Mouse (Mus musculus) retina, postnatal 7 days (tissue): Measurements from ENCODE around the gene Srp14.

ENCODE experiments used
- DNase-seq: peaks from one replicate; pipeline ENCODE4 v3.0.0-alpha.2; 2012; ENCODE audit warnings: low read depth, low spot score

Srp14 gene

DNA sequence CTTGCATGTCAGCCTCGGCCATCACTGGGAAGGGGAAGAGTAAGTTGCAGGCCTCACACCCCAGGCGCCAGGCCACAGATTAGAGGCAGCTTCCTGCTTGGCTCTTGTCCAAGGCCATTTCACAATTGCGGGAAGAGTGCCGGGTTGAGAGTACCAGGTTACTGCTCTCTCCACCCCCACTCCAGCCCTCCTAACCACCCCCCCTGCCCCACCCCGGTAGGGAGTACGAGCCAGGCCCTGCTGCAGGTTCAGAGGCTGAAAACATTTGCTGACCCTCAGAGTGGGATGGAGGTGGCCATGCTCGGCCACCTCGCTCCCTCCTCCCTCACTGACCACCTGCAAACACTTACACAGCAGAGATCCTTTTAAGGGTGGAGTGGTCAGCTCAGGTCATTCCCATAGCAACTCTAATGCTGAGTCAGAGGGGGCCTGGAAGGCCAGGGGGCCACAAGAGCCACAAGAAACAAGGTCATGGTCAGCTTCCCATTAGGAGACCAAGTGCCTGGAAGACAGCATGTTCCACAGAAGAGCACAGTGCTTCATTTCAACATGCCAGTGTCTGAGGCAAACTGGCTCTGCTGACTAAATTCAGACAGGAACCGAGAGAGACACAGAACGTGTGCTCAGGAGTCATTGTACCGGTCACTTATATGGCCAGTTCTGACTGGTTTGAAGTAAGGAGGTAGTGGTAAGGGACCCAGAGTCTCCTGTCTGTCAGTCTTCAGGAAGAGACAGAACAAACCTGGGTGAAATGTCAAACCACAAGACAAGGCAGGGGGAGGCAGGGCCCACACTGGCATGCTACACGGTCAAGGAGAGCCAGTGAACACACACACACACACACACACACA lies 11.0 kb upstream of the Srp14 start:
- DNase-seq: no peak

DNA sequence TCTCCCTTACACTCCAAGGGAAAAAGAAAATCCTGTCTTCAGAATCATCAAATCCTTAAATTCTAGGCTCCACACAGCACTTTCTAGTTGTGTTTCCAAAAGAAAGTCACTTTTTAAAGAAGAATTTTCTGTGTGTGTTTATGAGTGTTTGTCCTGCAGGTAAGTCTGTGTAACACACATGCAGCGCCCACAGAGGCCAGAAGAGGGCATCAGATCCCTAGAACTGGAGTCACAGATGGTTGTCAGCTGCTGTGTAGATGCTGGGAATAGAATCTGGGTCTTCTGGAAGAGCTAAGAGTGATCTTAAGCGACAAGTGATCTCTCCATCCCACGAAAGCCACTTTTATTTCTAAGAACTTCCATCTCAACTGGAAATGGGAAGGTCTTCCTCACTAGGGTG lies 8.3 kb upstream of the Srp14 start:
- DNase-seq: no peak

DNA sequence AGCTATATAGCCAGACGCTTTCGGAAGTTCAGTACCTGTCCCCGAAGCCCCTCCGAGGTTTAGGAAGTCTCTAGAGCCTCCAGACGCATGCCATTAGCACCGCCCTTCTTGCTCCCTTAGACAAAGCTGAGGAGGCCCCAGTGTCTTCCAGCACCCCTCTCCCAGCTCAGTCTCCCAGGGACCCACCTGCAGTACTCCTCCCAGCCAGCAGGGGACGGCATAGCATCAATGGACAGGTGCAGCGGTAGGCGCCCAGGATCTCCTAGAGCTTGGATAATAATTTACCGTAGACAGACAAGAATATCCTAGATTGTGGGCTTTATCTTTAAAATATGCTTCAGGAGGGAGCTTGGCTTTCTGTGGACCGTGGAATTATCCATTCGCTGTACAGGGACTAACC lies 7.4 kb upstream of the Srp14 start:
- DNase-seq: no peak

DNA sequence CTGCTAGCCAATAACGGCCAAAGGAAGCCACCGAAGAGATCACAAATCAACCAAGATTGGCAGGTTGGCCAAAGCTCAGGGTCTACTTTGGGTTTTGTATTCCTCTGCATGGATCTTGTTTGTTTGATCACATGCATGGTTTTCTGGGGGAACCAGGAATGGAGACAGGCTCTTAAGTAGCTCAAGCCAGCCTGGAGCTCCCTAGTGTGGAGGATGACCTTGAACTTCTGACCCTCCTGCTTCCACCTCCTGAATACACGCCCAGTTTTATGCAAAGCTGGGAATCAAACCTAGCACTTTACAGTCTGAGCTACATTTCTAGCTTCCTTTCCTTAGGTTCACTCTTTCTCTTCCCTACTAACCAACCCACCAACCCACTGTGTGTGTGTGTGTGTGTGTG lies 5.9 kb upstream of the Srp14 start:
- no peak for DNase-seq

DNA sequence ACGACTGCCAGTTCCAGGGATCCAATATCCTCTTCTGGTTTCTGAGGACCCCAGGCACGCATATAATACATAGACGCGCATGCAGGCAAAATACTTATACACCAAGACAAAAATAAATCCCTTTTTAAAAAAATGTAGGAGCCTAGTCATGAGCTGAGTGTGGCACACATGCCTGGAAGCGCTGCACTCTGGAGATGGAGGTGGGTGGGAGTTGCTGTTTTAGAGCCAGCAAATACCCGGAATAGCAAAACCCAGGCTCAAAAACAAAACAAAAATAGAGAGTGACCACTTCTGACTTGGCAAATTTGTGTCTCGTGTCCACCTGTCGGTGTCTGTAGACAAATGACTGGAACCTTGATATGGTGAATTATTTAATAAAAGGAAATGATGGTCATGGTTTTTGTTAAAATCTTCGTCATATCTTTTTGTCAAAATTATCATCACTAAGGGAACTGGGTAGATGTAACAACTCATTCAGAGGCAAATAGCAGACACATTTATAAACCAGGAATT lies 4.9 kb upstream of the Srp14 start:
- DNase-seq: no peak

DNA sequence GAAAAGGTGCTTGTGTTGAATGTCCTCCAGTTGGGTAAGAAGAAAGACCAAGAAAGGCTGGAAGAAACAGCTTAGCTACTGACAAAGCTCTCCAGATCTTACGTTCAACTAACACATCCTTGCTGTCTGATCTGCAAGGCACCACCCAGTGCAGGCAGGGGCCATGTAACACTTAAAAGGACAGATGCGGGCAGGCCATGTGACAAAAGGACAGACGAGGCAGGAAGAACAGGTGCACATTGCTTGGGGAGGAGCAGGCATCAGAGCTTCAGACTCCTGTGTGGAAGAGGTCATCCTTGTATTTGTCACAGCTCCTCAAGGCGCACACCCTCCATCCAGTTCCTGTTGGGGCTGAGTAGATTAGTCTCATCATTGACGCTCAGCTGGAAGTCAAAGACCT lies 3.5 kb upstream of the Srp14 start:
- no peak for DNase-seq

DNA sequence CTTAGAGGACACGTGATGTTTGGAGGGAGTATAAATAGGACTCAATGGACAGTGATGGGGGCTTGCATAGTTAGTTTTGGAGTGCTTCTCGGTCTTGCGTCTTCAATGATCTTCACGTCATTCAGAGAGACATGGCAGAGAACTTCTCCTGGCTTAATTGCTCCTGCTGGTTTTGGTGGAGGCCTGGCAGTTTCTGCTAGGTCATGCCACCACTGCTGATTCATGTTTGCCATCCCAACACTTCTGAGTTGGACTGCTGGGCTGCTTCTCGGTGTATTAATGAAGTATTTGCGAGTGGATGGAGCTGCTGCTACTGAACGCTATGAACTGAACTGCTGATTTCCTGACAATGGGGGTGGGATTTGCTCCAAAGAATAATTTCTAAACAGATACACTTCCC lies 1.4 kb upstream of the Srp14 start:
- DNase-seq: no peak

DNA sequence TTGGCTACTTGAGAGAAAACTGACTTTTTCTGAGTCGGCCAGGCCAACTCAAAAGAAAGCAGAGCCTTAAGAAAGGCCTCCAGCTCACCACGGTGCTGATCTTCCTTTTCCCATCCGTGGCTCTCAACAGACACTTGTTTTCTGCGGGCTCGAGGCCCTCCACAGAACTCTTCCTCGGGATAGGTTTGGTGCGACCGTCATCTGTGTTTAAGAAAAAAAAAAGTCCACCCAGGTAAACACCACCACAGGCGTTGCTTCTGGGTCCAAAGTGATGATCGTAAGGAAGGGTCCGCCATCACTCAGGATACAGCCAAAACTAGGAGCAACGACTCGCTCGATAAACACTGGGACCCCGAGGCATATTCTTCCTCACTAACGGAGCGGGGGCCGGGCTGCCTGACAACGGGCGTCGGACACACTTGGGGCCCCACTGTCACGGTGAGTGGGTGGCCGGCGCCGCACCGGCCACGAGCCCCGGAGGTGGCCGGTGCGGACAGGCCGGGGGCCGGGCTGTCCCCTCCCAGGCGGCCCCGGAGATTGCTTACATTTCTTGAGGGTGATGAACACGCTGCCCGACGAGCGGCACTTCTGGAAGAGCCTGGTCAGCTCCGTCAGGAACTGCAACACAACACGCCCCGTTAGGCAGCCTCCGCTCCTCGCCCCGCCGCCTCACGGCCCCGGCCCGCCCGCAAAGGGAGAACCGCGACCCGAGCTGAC lies 520 bp downstream of the Srp14 start:
- DNase-seq: no peak

DNA sequence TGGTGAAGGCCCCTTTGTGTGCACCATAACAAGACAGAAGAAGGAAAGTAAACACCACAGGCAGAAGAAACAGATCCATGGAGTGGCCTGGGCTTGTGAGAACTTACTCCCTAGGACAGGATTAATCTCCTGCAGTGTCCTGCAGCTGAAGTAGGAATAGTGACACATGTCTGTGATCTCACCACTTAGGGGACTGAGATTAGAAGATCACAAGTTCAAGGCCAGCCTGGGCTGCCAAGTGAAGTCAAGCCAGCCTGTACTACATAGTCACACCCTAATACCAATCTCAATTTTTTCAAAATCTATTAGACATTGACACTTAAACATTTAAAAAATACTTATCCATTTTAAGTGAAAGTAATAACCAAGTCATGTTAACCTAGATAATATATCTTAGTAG lies 11.2 kb downstream of the Srp14 start:
- DNase-seq: no peak

DNA sequence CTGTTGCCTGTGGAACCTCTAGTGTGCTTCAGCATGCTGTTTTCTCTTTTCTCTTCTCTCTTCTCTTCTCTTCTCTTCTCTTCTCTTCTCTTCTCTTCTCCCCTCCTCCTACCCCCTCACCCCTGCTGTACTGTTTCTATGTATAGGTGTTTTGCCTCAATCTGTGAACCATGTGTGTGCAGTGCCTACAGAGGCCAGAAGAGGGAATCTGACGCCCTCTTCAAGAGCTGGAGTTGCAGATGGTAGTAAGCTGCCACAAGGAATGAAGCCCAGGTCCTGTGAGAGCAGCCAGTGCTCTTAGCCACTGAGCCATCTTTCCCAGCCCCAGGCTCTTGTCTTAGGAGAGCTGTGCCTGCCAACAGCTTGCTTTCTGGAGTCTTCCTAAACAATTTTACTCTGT lies 12.9 kb downstream of the Srp14 start:
- no peak for DNase-seq

DNA sequence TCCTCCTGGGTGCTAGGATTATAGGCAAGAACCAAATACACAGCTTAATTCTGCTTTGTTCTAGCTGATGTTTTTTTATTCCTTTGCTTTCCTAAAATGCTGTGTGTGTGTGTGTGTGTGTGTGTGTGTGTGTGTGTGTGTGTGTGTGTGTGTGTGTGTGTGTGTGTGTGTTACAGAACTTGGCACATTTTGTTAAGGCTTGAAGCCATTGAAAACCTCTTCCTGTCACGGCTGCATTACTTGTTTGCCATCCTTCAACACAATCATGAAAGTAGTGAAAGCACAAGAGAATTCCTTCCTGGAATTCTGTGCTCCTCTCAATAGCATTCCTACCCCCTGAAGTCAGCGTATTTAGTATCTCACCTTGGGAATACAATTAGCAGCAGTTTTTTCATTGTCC lies 13.6 kb downstream of the Srp14 start:
- no peak for DNase-seq

DNA sequence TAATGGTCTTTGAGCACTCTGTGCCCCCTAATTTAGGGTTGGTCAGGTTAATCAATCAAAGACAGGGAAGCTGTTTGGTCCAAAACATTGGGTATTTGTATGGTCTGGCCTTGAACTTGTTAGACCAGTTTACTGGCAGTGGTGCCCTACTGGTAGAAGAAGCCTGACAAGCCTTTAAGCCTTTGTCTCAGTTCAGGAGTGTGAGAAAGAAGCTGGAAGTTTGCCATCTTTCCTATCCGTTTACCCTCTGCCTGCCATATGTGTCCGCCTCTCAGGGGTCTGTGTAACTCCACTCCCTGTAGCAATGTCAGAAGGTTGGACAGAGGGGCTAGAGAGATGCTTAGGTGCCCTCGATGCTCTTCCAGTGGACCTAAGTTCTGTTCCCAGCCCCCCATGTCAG lies 15.1 kb downstream of the Srp14 start:
- no peak for DNase-seq

DNA sequence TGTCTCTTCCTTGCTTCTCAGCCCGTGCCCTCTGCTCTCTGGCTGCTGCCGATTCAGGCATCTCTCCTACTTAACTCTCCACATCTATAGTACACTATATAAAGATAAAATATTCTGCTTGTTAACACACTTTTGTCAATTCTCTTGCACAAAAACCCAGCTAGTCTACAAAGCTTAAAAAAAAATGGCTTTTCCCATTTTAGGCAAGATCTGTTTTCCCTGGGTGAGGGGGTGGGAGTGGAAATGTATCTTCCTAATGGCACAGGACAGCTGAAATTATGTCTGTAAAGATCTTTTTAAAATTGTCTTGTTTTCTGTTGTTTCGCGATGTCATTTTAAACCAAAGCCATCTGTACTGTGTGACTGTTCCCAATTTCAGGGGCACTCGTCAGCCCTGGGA lies 16.0 kb downstream of the Srp14 start:
- no peak for DNase-seq

DNA sequence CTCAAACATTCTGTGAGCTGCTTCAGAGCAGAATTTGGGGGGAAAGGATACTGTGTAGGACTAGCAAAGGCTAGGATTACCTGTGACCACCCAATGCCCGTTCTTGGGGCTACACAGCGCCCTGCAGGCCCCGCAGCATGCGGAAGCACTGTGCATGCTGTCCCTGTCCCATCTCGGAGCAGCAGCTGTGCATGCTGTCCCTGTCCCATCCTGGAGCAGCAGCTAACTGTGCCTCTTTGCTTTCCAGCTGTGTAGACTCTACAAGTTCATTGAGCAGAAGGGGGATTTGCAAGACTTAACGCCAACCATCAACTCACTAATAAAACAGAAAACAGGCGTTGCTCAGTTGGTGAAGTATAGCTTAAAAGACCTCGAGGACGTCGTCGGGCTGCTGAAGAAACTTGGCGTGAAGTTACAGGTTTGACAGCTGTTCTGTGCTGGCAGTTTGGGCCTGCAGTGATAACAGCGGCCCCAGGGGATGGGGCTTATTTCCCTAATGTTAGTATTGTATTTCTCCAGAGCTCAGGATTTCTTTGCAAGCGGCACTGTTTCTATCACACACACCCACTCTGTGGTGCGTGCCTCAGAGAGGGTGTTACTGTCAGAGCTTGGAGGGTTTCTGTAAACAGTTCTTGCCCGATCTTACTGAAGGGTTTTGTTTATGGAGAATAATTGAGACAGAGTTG lies 17.9 kb downstream of the Srp14 start:
- DNase-seq: no peak

DNA sequence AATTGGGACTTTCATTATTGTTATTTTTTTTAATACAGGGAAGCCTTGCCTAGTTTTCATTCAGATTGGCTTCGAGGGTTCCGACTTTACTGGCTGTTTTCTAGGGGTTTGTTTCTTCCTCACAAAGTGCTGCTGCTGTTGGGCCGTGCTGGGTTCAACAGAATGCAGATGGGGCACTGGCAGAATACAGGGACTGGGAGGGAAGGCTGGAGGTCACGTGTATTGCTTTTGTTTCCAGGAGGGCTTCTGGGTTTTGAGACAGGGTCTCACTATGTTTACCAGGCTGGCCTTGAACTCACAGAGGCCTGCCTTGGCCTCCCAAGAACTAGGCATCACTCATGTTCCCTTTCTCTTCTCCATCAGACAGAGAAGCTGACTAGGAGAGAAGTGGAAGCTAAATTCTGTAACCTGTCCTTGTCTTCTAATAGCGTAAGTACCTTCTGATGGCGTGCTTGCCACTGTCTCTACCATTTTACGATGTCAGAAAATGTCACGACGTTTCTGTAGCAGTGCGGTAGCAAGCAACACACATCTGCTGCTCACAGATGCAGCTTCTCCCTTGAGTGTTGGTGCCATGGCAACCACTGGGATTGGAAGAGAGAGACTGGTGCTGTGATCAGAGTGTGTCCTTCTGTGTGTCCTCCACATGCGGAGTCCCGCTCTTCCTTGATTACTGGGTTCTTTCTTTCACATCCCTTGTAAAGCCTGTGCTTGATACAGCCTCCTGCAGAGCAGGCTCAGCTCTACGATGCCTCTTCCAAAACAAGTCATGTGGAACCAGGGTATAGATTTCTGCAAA lies 21.8 kb downstream of the Srp14 start:
- DNase-seq: no peak

DNA sequence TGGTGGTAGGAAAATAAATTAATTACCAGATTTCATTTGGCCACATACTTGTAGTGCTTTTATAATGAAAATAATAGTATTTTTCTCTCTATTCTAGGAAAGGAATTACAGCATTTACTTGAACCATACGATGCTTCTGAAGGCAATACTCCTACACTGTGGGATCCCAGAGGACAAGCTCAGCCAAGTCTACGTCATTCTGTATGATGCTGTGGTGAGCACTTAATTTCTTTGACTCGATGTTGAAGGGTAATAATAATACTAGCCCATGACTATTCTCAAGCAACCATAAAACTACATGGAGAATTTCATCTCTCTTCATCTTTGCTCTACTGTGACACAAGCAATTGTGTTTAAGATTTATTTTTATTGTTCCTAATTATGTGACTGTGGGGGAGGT lies 22.5 kb downstream of the Srp14 start:
- DNase-seq: no peak

DNA sequence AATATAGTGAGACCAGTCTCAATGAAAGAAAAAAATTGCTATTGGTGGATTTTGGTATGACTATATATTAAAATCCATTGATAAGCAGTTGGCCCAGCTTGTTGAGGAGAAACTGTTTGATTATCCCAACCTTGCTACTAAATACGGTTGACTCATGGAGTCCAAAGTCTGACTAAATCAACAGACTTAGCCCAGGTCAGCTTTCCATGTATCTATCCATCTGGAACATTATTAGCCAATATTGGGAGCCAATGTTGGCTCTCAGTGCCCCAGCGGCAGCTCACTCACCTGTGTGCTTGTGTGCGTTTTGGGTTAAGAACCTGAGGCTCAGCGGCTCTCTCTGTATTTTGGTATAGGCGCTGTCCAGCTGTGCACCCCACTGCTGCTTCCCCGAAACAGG lies 28.5 kb downstream of the Srp14 start:
- DNase-seq: no peak

DNA sequence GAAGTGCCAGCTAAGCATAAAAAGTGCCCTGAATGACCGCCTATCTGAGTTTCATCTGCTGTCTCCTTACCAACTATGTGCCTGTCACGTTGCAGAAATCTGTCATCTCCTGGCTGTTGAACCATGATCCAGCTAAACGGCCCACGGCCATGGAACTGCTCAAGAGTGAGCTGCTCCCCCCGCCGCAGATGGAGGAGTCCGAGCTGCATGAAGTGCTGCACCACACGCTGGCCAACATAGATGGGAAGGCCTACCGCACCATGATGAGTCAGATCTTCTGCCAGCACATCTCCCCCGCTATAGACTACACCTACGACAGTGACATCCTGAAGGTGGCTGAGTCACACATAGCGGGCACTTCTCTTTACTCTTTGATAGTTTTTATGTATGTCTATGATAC lies 31.3 kb downstream of the Srp14 start:
- DNase-seq: no peak

DNA sequence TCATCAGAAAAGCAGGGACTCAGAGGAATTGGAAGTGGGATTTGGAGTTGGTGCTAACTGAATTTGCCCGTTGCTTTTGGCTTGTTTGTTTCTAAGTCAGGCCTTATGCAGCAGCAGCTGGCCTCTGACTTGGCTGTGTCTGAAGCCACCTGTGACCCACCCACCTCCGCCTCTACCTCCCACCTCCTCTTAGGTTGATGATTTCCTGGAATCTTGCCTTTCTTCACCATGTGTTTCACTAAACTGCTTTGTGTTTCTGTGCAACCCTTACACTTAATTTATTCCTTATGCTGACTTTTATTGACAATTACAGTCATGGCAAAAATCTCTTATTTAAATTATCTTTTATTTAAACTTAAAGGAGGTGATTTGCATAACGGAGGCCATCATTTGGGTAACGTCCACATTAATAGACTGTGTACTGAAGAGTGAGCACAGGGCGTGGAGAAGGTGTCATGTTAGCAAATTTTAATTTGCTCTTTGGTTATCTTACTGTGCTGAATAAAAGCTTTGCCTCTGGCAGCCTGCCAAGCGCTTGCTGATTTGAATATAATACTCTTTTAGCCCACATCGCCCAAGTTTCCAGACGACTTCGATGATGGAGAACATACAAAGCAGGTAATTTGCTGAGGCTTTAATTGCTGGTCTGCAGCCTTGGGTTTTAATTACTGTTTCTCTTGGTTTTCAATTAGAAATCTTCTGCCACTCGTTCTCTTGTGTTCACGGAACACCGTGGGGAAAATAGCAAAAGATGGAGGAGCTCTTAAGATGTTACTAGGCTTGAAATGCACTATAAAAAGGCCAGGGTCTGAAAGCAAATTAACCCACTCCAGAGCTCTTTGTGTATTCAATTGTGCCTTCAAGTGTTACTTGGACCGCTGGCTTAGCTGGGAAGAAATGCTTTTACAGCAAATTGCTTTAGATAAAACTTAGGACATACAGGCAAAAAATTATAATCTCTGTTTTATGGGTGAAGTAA lies 33.5 kb downstream of the Srp14 start:
- DNase-seq: no peak

DNA sequence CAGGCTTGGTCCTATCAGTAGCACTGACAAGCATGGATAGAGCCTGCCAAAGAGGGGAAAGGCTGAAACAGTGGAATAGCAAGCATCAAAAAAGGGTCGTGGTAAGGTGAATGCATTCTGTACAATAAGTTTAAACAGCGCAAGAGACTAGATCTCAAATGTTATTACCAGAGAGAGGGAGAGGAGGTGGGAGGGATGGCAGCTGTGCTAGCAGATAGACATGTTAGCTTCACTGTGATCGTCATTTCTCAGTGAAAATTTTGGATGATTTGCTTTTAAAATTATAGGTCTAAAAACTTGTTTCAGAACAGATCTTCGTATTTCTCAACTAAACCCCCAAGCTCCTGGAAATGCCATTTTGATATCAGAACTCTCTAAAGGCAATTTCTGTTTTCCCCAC lies 36.8 kb downstream of the Srp14 start:
- DNase-seq: no peak

DNA sequence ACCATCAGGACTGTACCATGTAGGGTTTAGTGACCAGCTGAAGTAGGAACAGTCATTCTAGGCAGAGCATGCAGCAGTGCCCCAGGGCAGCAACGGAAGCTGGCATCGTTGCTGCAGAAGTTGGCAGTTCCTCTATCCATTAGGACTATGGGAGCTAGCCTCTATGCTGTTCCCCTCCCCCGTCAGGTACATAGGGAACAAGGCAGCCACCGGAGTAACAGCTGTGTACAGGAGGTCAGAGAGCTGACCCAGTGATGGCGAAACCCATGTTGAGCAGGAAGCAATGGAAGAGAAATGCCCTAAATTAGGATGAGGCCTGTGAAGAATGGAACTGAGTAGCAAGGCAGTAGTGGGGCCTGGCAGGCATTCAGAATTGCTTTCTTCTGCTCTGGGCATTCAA lies 37.3 kb downstream of the Srp14 start:
- no peak for DNase-seq
